Mouse (Mus musculus) midbrain, embryonic 10.5 days (tissue): ENCODE results near the gene Whrn. TPM values are rescaled to one million over a fixed set of nuclear protein-coding genes. Genes with fewer than 3 reads are reported as not detected.
A peak's percentile ranks its signal among the peaks of the same experiment; 100 is the strongest.

Experiments
- DNase-seq: peaks from one replicate; pipeline ENCODE4 v3.0.0-alpha.2; 2017; ENCODE audit warnings: low spot score
- H3K27ac ChIP-seq: fragments of 300-500 bp; sonication (generic); replicated peaks from 2 replicates; pipeline ENCODE4 v1.5.1; 2016; ENCODE audit warnings: mild to moderate bottlenecking
- H3K27me3 ChIP-seq: fragments of 300-500 bp; sonication (generic); 2 replicates; pipeline ENCODE4 v1.6.1; 2016; ENCODE audit warnings: low read depth, mild to moderate bottlenecking; ENCODE audit not compliant: poor library complexity, severe bottlenecking
- H3K36me3 ChIP-seq: fragments of 300-500 bp; sonication (generic); 2 replicates; pipeline ENCODE4 v1.6.1; 2016; ENCODE audit warnings: mild to moderate bottlenecking, moderate library complexity
- H3K4me1 ChIP-seq: fragments of 300-500 bp; sonication (generic); 2 replicates; pipeline ENCODE4 v1.6.1; 2016
- H3K4me3 ChIP-seq: fragments of 300-500 bp; sonication (generic); 2 replicates; pipeline ENCODE4 v1.5.1; 2016; ENCODE audit warnings: mild to moderate bottlenecking, moderate library complexity
- H3K9me3 ChIP-seq: fragments of 300-500 bp; sonication (generic); replicated peaks from 2 replicates; pipeline ENCODE4 v1.6.1; 2016; ENCODE audit warnings: mild to moderate bottlenecking
- WGBS: fragments of 180-500 bp; shearing (Covaris S2); methylation state at CpG from one replicate; pipeline ENCODE4 v1.1.7; 2016; 5-methylcytosine and 5-hydroxymethylcytosine counted together
- polyA plus RNA-seq: library from polyadenylated mRNA; unstranded; fragments of >200 nt; fragmentation: Nextera tagmentation; extraction: Ambion mirVana; gene quantifications from 2 replicates; pipeline ENCODE4 v1.2.1, GENCODE M21; 2016

Gene Whrn
- polyA plus RNA-seq, 1 experiment from 2014 or later, result 8.8 TPM

GRCm38 (mm10) chr4:63375367-63375766, 120.4 kb downstream of the Whrn start:
- no peak for DNase-seq
- peaks cover 95% of the 10 kb centered on the region for H3K36me3 ChIP-seq
- no peaks in the 10 kb centered on the region for H3K9me3 ChIP-seq
- peak overlapping the region; percentile 17; the same call in 1 of the 2 replicates for H3K27ac ChIP-seq
- H3K27me3 ChIP-seq, result no peaks in the 10 kb centered on the region
- H3K4me1 ChIP-seq, result peaks cover 11% of the 10 kb centered on the region
- no peak overlapping the region for H3K4me3 ChIP-seq
- 82% methylated on average over 1 of the region's 1 CpGs for WGBS

- Histone ChIP-seq H3K9me3 (no peaks in the 10 kb centered on the region), H3K36me3 (peaks cover 92% of the 10 kb centered on the region), H3K4me3 (no peak overlapping the region), H3K4me1 (peaks cover 15% of the 10 kb centered on the region), H3K27me3 (no peaks in the 10 kb centered on the region), H3K27ac (no peak overlapping the region)
- DNase-seq, result no peak
- WGBS, result 88% methylated on average over 12 of the region's 12 CpGs
These were observed 121.5 kb downstream of the Whrn start for GRCm38 (mm10) chr4:63374331-63374730.

DNA sequence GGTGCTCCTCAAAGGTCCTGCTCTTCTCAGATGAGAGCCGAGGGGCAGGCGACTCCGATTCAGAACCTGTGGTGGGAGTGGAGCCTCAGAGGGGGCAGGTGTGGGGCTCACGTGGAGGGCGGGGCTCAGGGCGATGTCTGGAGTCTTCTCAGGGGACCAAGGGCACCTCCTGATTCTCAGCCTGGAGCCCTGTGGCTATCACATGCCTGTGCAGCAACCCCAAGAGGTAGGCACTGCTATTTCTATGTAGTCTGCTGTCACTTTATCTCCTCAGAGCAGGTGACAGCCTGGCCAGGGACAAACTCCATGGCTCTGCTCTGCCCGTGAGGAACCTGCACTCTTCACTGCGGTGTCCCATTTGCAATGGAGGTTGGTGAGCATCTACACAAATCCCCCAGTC, 122.4 kb downstream of the Whrn start:
- Histone ChIP-seq H3K4me3 (no peak overlapping the region), H3K4me1 (peaks cover 15% of the 10 kb centered on the region), H3K27me3 (no peaks in the 10 kb centered on the region), H3K27ac (no peak overlapping the region), H3K36me3 (peaks cover 90% of the 10 kb centered on the region), H3K9me3 (no peaks in the 10 kb centered on the region)
- WGBS, result 91% methylated on average over 8 of the region's 8 CpGs
- no peak for DNase-seq

DNA sequence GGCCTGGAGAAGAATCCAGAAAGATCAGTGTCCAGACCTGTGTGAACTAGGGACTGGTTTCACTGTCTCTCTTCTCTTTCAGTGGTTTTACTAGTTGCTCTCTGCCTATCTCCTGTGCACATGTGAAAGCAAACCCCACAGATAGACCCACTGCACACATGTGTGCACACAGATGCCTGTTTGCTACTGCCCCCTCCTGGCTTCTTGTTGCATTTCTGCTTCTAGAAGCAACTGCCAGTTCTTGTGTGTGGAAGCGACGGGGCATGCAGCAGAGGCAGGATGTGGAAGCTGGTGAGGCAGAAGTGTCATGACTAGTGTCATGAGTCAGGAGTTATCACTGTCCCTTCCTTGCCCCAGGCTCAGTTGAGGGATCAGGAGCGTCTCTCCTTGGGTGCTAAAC, 123.9 kb downstream of the Whrn start:
- H3K27ac ChIP-seq, result no peak overlapping the region
- no peak overlapping the region for H3K4me3 ChIP-seq
- peak; percentile 38 for DNase-seq
- H3K27me3 ChIP-seq, result no peaks in the 10 kb centered on the region
- WGBS, result 67% methylated on average over 3 of the region's 3 CpGs
- H3K9me3 ChIP-seq, result no peaks in the 10 kb centered on the region
- peaks cover 88% of the 10 kb centered on the region for H3K36me3 ChIP-seq
- peaks cover 15% of the 10 kb centered on the region for H3K4me1 ChIP-seq

DNA sequence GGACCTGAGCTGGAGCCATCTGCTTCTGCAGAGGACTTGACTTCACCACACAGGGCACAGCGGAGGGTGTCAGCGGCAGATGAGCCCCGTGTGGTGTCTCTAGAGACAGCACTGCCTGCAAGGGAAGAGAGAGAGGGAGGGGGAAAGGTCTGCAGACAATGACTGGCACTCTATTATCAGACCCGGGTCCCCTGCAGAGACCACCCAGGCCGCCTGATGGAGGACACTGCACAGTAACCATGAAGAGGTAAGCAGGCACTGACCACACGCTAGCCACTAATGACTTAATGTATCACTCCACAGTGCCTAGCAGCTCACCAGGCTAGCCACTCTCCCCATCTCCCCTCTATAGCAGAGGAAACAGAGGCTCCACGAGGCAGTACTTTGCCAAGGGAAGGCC, 124.9 kb downstream of the Whrn start:
- H3K4me3 ChIP-seq, result no peak overlapping the region
- H3K27ac ChIP-seq, result 0 out of 2 replicates have a peak overlapping the region, but pooled peaks have one; percentile 5
- DNase-seq, result no peak
- WGBS, result 43% methylated on average over 7 of the region's 7 CpGs
- peaks cover 80% of the 10 kb centered on the region for H3K36me3 ChIP-seq
- H3K4me1 ChIP-seq, result peaks cover 15% of the 10 kb centered on the region
- no peaks in the 10 kb centered on the region for H3K9me3 ChIP-seq
- no peaks in the 10 kb centered on the region for H3K27me3 ChIP-seq

GRCm38 (mm10) chr4:63368577-63368976, 127.2 kb downstream of the Whrn start:
- DNase-seq, result peak; percentile 83
- 19% methylated on average over 4 of the region's 4 CpGs for WGBS
- no peaks in the 10 kb centered on the region for H3K27me3 ChIP-seq
- H3K36me3 ChIP-seq, result peaks cover 57% of the 10 kb centered on the region
- no peak overlapping the region for H3K27ac ChIP-seq
- H3K4me1 ChIP-seq, result peaks cover 15% of the 10 kb centered on the region
- H3K4me3 ChIP-seq, result no peak overlapping the region
- H3K9me3 ChIP-seq, result no peaks in the 10 kb centered on the region

Other genes with a start within 250 kb of the Whrn start
- not detected in 2 replicates for gene Orm1, start 151.4 kb downstream of the Whrn start, polyA plus RNA-seq
- not detected in 2 replicates for gene Orm3, start 139.8 kb downstream of the Whrn start, polyA plus RNA-seq
- gene Orm2, start 133.5 kb downstream of the Whrn start, polyA plus RNA-seq, result not detected in 2 replicates
- gene Akna, start 92.6 kb downstream of the Whrn start, polyA plus RNA-seq, result 12.8 and 17.3 TPM in 2 replicates
- gene Atp6v1g1, start 48.8 kb upstream of the Whrn start, polyA plus RNA-seq, result 290 and 319 TPM in 2 replicates
- gene Tmem268, start 62.8 kb upstream of the Whrn start, polyA plus RNA-seq, result 9.7 and 10.0 TPM in 2 replicates
- not detected in 2 replicates for gene Gm11213, start 109.3 kb upstream of the Whrn start, polyA plus RNA-seq
- not detected in 2 replicates for gene Tex48, start 126.4 kb upstream of the Whrn start, polyA plus RNA-seq
- gene Gm11214, start 167.4 kb upstream of the Whrn start, polyA plus RNA-seq, result not detected in 2 replicates
- not detected in 2 replicates for gene Tnfsf15, start 249.1 kb upstream of the Whrn start, polyA plus RNA-seq